Mouse (Mus musculus): ENCODE data around the gene Lhx8. TPM values are rescaled to one million over a fixed set of nuclear protein-coding genes. Genes with fewer than 3 reads are reported as not detected.

Lhx8 gene
- polyA plus RNA-seq, 1 experiment from 2014 or later: 0.26 TPM

DNA sequence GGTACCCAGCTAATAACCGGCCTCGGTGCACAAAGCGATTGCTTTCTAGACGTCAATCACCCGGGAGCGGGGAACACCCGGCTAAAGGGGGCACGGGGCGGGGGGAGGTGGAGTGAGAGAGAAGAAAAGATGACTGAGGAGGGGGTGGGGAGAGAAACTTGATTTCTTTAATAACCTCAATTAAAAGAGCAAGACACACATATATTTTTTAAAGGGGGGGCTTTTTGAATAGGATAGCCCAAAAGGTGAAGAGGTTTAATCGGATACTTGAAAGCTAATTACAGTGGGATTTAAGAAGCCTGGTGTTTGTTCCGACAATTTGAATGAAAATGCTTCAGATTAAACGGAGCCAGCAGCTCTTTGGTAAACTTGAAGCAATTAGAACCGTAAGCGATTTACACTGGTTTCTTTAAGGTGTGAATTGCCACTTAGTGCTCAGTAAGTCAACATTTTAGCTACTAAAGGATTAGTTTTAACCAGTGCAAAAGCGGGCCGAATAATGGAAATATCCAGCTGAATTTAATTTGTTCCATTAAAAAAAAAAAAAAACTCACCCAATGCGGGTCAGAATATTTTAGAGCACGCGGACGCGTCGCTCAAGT is 1.6 kb downstream of the Lhx8 start:
- Histone ChIP-seq H3K27me3 (ENCODE audit: control insufficient read depth, insufficient read depth, low read length) (peaks cover 80% of the 10 kb centered on the region), H3K4me3 (replicated peaks; ENCODE audit: low read depth, low read length) (peak overlapping the region; percentile 34), H3K4me2 (ENCODE audit: low read length) (peak overlapping the region; percentile 71), H3K36me3 (ENCODE audit: control insufficient read depth, insufficient read depth, low read length) (no peaks in the 10 kb centered on the region), H3K4me1 (ENCODE audit: control insufficient read depth, insufficient read depth, low read length) (peaks cover 12% of the 10 kb centered on the region; the same call in 1 of the 2 replicates), H3K9ac (replicated peaks; ENCODE audit: low read length) (peak overlapping the region; percentile 37; the same call in 1 of the 2 replicates), H3K27ac (replicated peaks; ENCODE audit: low read depth, low read length) (no peak overlapping the region), H3K9me3 (ENCODE audit: control insufficient read depth, low read length) (no peaks in the 10 kb centered on the region)
- DNase-seq (no peak), ATAC-seq (ENCODE audit: low FRiP score, low TSS enrichment) (no peak)
- under 1% methylated on average over 22 of the region's 22 CpGs for WGBS

- Histone ChIP-seq H3K36me3 (ENCODE audit: control insufficient read depth, insufficient read depth, low read length) (no peaks in the 10 kb centered on the region), H3K4me2 (ENCODE audit: low read length) (peak overlapping the region; percentile 71), H3K27ac (replicated peaks; ENCODE audit: low read depth, low read length) (no peak overlapping the region), H3K9ac (replicated peaks; ENCODE audit: low read length) (peak overlapping the region; percentile 37; the same call in 1 of the 2 replicates), H3K4me3 (replicated peaks; ENCODE audit: low read depth, low read length) (peak overlapping the region; percentile 34), H3K27me3 (ENCODE audit: control insufficient read depth, insufficient read depth, low read length) (peaks cover 76% of the 10 kb centered on the region), H3K9me3 (ENCODE audit: control insufficient read depth, low read length) (no peaks in the 10 kb centered on the region), H3K4me1 (ENCODE audit: control insufficient read depth, insufficient read depth, low read length) (peaks cover 12% of the 10 kb centered on the region; the same call in 1 of the 2 replicates)
- DNase-seq: peak; percentile 81
- peak; percentile 88 for ATAC-seq (ENCODE audit: low FRiP score, low TSS enrichment)
- WGBS: under 1% methylated on average over 75 of the region's 86 CpGs
Observed at GRCm38 (mm10) chr3:154327883-154328720, 2.4 kb downstream of the Lhx8 start.

DNA sequence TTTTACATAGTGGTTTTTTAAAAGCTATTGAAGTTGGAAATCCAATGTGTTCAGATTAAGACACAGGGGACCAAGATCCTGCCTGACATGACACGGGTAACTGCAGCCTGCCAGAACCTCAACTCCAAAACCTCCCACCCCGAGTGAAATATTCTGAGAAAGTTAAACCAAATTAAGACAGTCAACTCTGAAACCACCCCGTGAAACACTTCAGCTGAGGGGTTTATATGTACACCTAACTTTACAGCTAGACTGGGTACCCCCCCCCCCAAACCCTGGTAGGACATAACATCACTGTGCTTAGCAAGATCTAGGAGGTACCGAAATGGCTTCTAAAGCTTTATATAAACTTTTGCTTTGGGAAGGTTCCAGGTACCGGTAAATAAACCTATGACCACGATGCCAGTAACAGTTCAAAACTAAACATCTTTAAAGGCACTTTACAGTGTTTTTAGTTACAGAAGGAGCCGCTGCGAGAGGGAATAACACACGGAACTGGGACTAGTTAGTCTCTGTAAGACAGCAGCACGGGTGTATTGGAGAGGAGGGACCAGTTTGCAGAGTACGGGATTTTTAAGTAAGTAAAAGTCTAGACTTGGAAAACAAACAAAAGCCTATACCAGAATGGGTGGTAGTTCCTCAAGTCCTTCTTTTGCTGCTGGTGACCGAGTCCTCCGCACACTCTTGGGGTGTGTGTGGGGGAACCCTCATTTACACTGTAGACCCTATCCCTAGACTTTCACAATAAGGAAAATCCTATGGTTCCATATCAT is 3.2 kb downstream of the Lhx8 start:
- Histone ChIP-seq H3K4me3 (replicated peaks; ENCODE audit: low read depth, low read length) (peak overlapping the region; percentile 34; the same call in 1 of the 2 replicates), H3K4me1 (ENCODE audit: control insufficient read depth, insufficient read depth, low read length) (peaks cover 12% of the 10 kb centered on the region; the same call in 1 of the 2 replicates), H3K9me3 (ENCODE audit: control insufficient read depth, low read length) (no peaks in the 10 kb centered on the region), H3K36me3 (ENCODE audit: control insufficient read depth, insufficient read depth, low read length) (no peaks in the 10 kb centered on the region), H3K27me3 (ENCODE audit: control insufficient read depth, insufficient read depth, low read length) (peaks cover 69% of the 10 kb centered on the region), H3K27ac (replicated peaks; ENCODE audit: low read depth, low read length) (no peak overlapping the region), H3K4me2 (ENCODE audit: low read length) (no peak overlapping the region), H3K9ac (replicated peaks; ENCODE audit: low read length) (no peak overlapping the region)
- 2% methylated on average over 13 of the region's 13 CpGs for WGBS
- ATAC-seq (ENCODE audit: low FRiP score, low TSS enrichment) (peak; percentile 15; the same call in 1 of the 2 replicates), DNase-seq (peak; percentile 27)

GRCm38 (mm10) chr3:154321921-154322574 is 8.4 kb downstream of the Lhx8 start:
- no peak overlapping the region for H3K4me3 ChIP-seq (replicated peaks; ENCODE audit: low read depth, low read length)
- no peak for DNase-seq
- H3K4me2 ChIP-seq (ENCODE audit: low read length): no peak overlapping the region
- peaks cover 34% of the 10 kb centered on the region for H3K27me3 ChIP-seq (ENCODE audit: control insufficient read depth, insufficient read depth, low read length)
- H3K27ac ChIP-seq (replicated peaks; ENCODE audit: low read depth, low read length): no peak overlapping the region
- ATAC-seq (ENCODE audit: low FRiP score, low TSS enrichment): no peak
- H3K4me1 ChIP-seq (ENCODE audit: control insufficient read depth, insufficient read depth, low read length): no peaks in the 10 kb centered on the region
- H3K9me3 ChIP-seq (ENCODE audit: control insufficient read depth, low read length): no peaks in the 10 kb centered on the region
- 77% methylated on average over 13 of the region's 13 CpGs for WGBS
- no peaks in the 10 kb centered on the region for H3K36me3 ChIP-seq (ENCODE audit: control insufficient read depth, insufficient read depth, low read length)
- no peak overlapping the region for H3K9ac ChIP-seq (replicated peaks; ENCODE audit: low read length)

DNA sequence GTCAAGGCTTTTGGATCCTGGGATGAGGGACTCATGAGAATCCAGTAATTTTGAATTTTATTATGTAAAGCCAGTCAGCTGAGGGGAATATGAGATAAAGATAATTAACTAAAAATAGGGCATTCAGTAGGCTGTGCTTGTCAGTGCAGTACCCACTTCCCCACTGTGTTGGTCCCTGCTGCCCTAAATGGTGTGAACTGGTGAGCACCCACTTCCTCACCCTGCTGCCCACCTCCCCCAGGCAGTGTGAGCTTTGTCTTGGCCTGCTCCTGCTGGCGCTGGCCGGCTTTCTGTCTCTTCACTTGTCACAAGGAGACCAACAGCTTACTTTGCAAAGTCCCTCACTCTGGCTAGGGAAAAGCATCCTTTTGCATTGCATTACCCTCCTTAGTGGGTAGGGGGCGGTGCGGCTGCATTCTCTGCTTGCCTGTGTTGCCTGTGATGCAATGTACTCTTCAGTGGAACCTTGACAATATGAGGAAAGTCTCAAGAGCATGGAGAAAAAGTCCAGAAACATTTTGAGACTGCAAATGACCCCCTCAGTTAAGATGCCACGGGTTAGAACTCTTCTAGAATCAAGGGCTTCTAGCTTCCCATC is 12.7 kb downstream of the Lhx8 start:
- Histone ChIP-seq H3K4me2 (ENCODE audit: low read length) (no peak overlapping the region), H3K36me3 (ENCODE audit: control insufficient read depth, insufficient read depth, low read length) (no peaks in the 10 kb centered on the region), H3K27ac (replicated peaks; ENCODE audit: low read depth, low read length) (no peak overlapping the region), H3K27me3 (ENCODE audit: control insufficient read depth, insufficient read depth, low read length) (0 out of 2 replicates have a peak, but pooled peaks cover 2% of the 10 kb centered on the region), H3K9me3 (ENCODE audit: control insufficient read depth, low read length) (no peaks in the 10 kb centered on the region), H3K4me1 (ENCODE audit: control insufficient read depth, insufficient read depth, low read length) (no peaks in the 10 kb centered on the region), H3K4me3 (replicated peaks; ENCODE audit: low read depth, low read length) (no peak overlapping the region), H3K9ac (replicated peaks; ENCODE audit: low read length) (no peak overlapping the region)
- 13% methylated on average over 5 of the region's 5 CpGs for WGBS
- no peak for DNase-seq
- ATAC-seq (ENCODE audit: low FRiP score, low TSS enrichment): no peak

GRCm38 (mm10) chr3:154305163-154305884 is 25.1 kb downstream of the Lhx8 start:
- H3K27ac ChIP-seq (replicated peaks; ENCODE audit: low read depth, low read length): no peak overlapping the region
- DNase-seq: no peak
- 76% methylated on average over 16 of the region's 16 CpGs for WGBS
- H3K4me1 ChIP-seq (ENCODE audit: control insufficient read depth, insufficient read depth, low read length): no peaks in the 10 kb centered on the region
- ATAC-seq (ENCODE audit: low FRiP score, low TSS enrichment): no peak
- no peak overlapping the region for H3K4me3 ChIP-seq (replicated peaks; ENCODE audit: low read depth, low read length)
- no peaks in the 10 kb centered on the region for H3K27me3 ChIP-seq (ENCODE audit: control insufficient read depth, insufficient read depth, low read length)
- H3K36me3 ChIP-seq (ENCODE audit: control insufficient read depth, insufficient read depth, low read length): no peaks in the 10 kb centered on the region
- no peak overlapping the region for H3K4me2 ChIP-seq (ENCODE audit: low read length)
- no peak overlapping the region for H3K9ac ChIP-seq (replicated peaks; ENCODE audit: low read length)
- H3K9me3 ChIP-seq (ENCODE audit: control insufficient read depth, low read length): no peaks in the 10 kb centered on the region

- Histone ChIP-seq H3K36me3 (ENCODE audit: control insufficient read depth, insufficient read depth, low read length) (no peaks in the 10 kb centered on the region), H3K27me3 (ENCODE audit: control insufficient read depth, insufficient read depth, low read length) (no peaks in the 10 kb centered on the region), H3K9me3 (ENCODE audit: control insufficient read depth, low read length) (no peaks in the 10 kb centered on the region), H3K27ac (replicated peaks; ENCODE audit: low read depth, low read length) (no peak overlapping the region), H3K4me2 (ENCODE audit: low read length) (no peak overlapping the region), H3K4me1 (ENCODE audit: control insufficient read depth, insufficient read depth, low read length) (no peaks in the 10 kb centered on the region), H3K4me3 (replicated peaks; ENCODE audit: low read depth, low read length) (no peak overlapping the region), H3K9ac (replicated peaks; ENCODE audit: low read length) (no peak overlapping the region)
- WGBS: 91% methylated on average over 4 of the region's 4 CpGs
- DNase-seq: no peak
- ATAC-seq (ENCODE audit: low FRiP score, low TSS enrichment): no peak
Observed at GRCm38 (mm10) chr3:154301102-154301501, 29.4 kb downstream of the Lhx8 start.

All from midbrain, embryonic 14.5 days (tissue).